Mouse (Mus musculus) heart, embryonic 16.5 days (tissue): ENCODE measurements around the gene Dazap1. TPM values are rescaled to one million over a fixed set of nuclear protein-coding genes. Genes with fewer than 3 reads are reported as not detected.
A peak's percentile ranks its signal among the peaks of the same experiment; 100 is the strongest.
"Not testable (repeated sequence)": the region's sequence is repeated elsewhere in the genome, so short reads cannot be mapped to it uniquely, and the experiment has no call there.

Experiments
- ATAC-seq: fragments of 200-750 bp; cut with Nextera tagmentation; replicated peaks from 2 replicates; pipeline ENCODE4 v1.8.0; 2017; ENCODE audit warnings: moderate number of reproducible peaks; ENCODE audit not compliant: insufficient read depth, low FRiP score; ENCODE audit errors: extremely low read depth
- H3K27ac ChIP-seq: fragments of 300-500 bp; sonication (generic); 2 replicates; pipeline ENCODE4 v1.5.1; 2014; ENCODE audit warnings: mild to moderate bottlenecking, low read length, control low read depth, moderate library complexity
- H3K27me3 ChIP-seq: fragments of 300-500 bp; sonication (generic); 2 replicates; pipeline ENCODE4 v1.6.1; 2014; ENCODE audit warnings: low read length, mixed read lengths; ENCODE audit not compliant: control insufficient read depth, insufficient read depth
- H3K36me3 ChIP-seq: fragments of 300-500 bp; sonication (generic); 2 replicates; pipeline ENCODE4 v1.6.1; 2014; ENCODE audit not compliant: control insufficient read depth, insufficient read depth
- H3K4me1 ChIP-seq: fragments of 300-500 bp; sonication (generic); 2 replicates; pipeline ENCODE4 v1.6.1; 2014; ENCODE audit warnings: low read length, mixed read lengths; ENCODE audit not compliant: control insufficient read depth, insufficient read depth
- H3K4me2 ChIP-seq: fragments of 300-500 bp; sonication (generic); 2 replicates; pipeline ENCODE4 v1.6.1; 2014; ENCODE audit warnings: low read depth, mild to moderate bottlenecking, control low read depth, low read length
- H3K4me3 ChIP-seq: fragments of 300-500 bp; sonication (generic); 2 replicates; pipeline ENCODE4 v1.5.1; 2014; ENCODE audit warnings: mild to moderate bottlenecking, control low read depth, low read length
- H3K9ac ChIP-seq: fragments of 300-500 bp; sonication (generic); 2 replicates; pipeline ENCODE4 v1.6.1; 2014; ENCODE audit warnings: low read length, control low read depth
- H3K9me3 ChIP-seq: fragments of 300-500 bp; sonication (generic); replicated peaks from 2 replicates; pipeline ENCODE4 v1.6.1; 2016; ENCODE audit warnings: low read length; ENCODE audit not compliant: control insufficient read depth
- WGBS: fragments of 180-500 bp; shearing (Covaris S2); extraction: QIAGEN DNeasy Blood & Tissue Kit; methylation state at CpG from one replicate; pipeline ENCODE4 v1.1.7; 2014; 5-methylcytosine and 5-hydroxymethylcytosine counted together
- polyA plus RNA-seq: library from polyadenylated mRNA; unstranded; fragments of >200 nt; fragmentation: Nextera tagmentation; extraction: Ambion mirVana; gene quantifications from 2 replicates; pipeline ENCODE4 v1.2.1, GENCODE M21; 2015

Dazap1 gene
- polyA plus RNA-seq, 1 experiment from 2014 or later: 30.7 TPM

DNA sequence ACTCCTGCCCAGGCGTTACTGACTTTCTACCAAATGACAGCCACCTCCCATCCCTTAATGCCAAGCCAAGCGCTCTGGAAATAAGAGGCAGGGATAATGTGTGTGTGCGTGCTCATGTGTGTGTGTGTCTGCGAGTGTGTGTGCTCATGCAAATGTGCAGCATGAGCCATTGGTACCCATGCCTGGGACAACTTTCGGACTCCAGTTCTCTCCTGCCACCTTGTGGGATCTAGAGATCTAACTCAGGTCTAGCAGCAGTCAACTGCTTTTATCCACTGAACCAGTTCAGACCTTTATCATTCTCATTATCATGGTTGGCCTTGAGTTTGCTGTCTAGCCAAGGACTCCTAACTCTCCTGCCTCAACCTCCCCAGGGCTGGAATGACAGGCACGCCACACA is 13.4 kb upstream of the Dazap1 start:
- no peak overlapping the region for H3K27ac ChIP-seq
- 44% methylated on average over 6 of the region's 6 CpGs for WGBS
- H3K4me2 ChIP-seq: no peak overlapping the region
- no peaks in the 10 kb centered on the region for H3K27me3 ChIP-seq
- peaks cover 28% of the 10 kb centered on the region for H3K4me1 ChIP-seq
- ATAC-seq: no peak
- H3K4me3 ChIP-seq: no peak overlapping the region
- peaks cover 19% of the 10 kb centered on the region for H3K36me3 ChIP-seq
- H3K9ac ChIP-seq: no peak overlapping the region
- H3K9me3 ChIP-seq: no peaks in the 10 kb centered on the region

- peaks cover 25% of the 10 kb centered on the region for H3K4me1 ChIP-seq
- 33% methylated on average over 3 of the region's 3 CpGs for WGBS
- ATAC-seq, H3K27me3 ChIP-seq, H3K9me3 ChIP-seq, H3K27ac ChIP-seq, H3K9ac ChIP-seq: not testable (repeated sequence)
- H3K4me3 ChIP-seq: peak overlapping the region; percentile 75
- peak overlapping the region; percentile 92 for H3K4me2 ChIP-seq
- peaks cover 13% of the 10 kb centered on the region for H3K36me3 ChIP-seq
Observed at GRCm38 (mm10) chr10:80248437-80248836, 12.8 kb upstream of the Dazap1 start.

DNA sequence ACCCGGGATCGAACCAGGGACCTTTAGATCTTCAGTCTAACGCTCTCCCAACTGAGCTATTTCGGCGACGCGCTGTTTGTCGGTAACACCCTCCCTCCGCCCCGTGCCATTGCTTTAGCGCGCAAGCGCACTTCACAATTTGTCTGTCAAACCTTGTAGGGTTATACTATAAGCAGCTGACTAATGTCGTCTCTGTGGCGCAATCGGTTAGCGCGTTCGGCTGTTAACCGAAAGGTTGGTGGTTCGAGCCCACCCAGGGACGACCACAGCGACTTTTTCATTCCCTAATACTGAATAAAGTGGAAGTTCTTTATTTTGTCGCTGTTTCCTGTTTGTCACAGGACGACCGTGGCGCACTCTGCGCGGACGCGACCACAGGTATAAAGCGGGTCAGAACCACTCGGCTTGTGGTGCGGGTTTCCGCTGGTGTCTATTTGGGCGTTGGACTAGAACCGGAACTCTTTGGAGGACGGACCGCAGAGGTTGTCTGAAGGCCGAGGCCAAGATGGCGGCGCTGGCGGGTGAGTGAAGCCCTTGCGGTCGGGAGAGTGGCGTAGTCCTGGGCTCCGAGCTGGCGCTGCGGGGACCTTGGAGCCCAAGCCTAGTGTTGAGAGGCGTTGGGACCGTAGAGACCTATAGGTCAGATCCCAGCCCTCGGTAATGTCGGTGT is 12.2 kb upstream of the Dazap1 start, which contains the start of gene Ndufs7:
Gene Ndufs7, plus strand, starts transcription at position 151 of the 670 bp plus-strand sequence.
- Histone ChIP-seq H3K36me3 (peaks cover 11% of the 10 kb centered on the region), H3K4me1 (peaks cover 25% of the 10 kb centered on the region), H3K9ac (peak within 1 kb of the TSS; percentile 90), H3K4me3 (peak within 1 kb of the TSS; percentile 75), H3K4me2 (peak within 1 kb of the TSS; percentile 92), H3K9me3 (no peaks in the 10 kb centered on the region), H3K27me3 (no peaks in the 10 kb centered on the region), H3K27ac (peak within 1 kb of the TSS; percentile 96)
- peak; percentile 89 for ATAC-seq
- under 1% methylated on average over 53 of the region's 53 CpGs for WGBS

GRCm38 (mm10) chr10:80250059-80250458 is 11.2 kb upstream of the Dazap1 start:
- WGBS: 22% methylated on average over 2 of the region's 2 CpGs
- peak overlapping the region; percentile 96 for H3K27ac ChIP-seq
- no peaks in the 10 kb centered on the region for H3K9me3 ChIP-seq
- H3K4me1 ChIP-seq: peaks cover 25% of the 10 kb centered on the region
- H3K4me2 ChIP-seq: peak overlapping the region; percentile 92
- H3K27me3 ChIP-seq: no peaks in the 10 kb centered on the region
- peak overlapping the region; percentile 90 for H3K9ac ChIP-seq
- peak overlapping the region; percentile 75 for H3K4me3 ChIP-seq
- H3K36me3 ChIP-seq: peaks cover 14% of the 10 kb centered on the region
- ATAC-seq: no peak

- peaks cover 19% of the 10 kb centered on the region for H3K36me3 ChIP-seq
- no peaks in the 10 kb centered on the region for H3K27me3 ChIP-seq
- H3K4me1 ChIP-seq: peaks cover 23% of the 10 kb centered on the region
- ATAC-seq: no peak
- peak overlapping the region; percentile 90 for H3K9ac ChIP-seq
- H3K4me2 ChIP-seq: peak overlapping the region; percentile 92
- WGBS: 77% methylated on average over 4 of the region's 4 CpGs
- H3K4me3 ChIP-seq: peak overlapping the region; percentile 75
- H3K27ac ChIP-seq: no peak overlapping the region; the same call in 1 of the 2 replicates
- no peaks in the 10 kb centered on the region for H3K9me3 ChIP-seq
Observed at GRCm38 (mm10) chr10:80250573-80250972, 10.7 kb upstream of the Dazap1 start.

GRCm38 (mm10) chr10:80252011-80252410 is 9.3 kb upstream of the Dazap1 start:
- no peak for ATAC-seq
- Histone ChIP-seq H3K36me3 (peaks cover 32% of the 10 kb centered on the region), H3K27ac (no peak overlapping the region), H3K9ac (no peak overlapping the region; the same call in 1 of the 2 replicates), H3K4me2 (no peak overlapping the region), H3K4me3 (no peak overlapping the region), H3K4me1 (peaks cover 27% of the 10 kb centered on the region), H3K27me3 (no peaks in the 10 kb centered on the region), H3K9me3 (no peaks in the 10 kb centered on the region)

DNA sequence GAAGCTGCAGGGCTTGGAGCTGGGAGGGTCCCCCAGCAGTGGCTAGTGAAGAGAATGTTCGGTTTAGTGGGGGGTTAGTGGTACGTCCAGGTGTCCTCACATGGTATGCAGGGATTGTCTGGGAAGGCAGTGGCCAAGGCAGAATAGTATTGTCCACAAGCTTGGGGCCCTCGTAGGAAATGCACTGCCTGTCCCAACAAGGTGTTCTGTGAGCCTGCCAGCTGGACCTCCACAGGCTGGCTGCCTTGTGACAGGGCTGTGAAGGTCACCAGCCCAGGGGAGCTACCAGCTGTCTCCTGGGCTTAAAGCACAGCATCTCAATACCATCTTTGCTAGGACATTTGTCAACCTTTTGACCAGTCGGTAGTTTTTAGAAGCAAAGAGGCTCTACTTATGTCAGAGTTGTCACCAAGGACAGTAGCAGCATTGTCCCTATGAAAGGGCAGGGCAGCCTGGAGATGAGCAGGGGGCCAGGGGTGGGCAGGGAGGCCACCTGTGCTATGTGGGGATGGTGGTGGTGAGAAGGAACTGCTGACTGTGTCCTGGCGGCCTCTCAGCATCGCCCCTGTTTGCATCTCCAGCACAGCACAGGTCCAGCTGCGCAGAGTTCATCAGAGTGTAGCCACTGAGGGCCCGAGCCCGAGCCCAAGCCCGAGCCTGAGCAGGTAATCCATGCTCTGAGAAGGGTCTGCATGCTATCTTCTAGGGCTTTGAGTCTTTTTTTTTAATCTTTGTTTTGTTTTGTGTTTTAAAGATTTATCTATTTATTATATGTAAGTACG is 8.6 kb upstream of the Dazap1 start:
- Histone ChIP-seq H3K27ac (no peak overlapping the region), H3K36me3 (peaks cover 37% of the 10 kb centered on the region)
- WGBS: 85% methylated on average over 11 of the region's 11 CpGs

GRCm38 (mm10) chr10:80253551-80253950 is 7.7 kb upstream of the Dazap1 start:
- no peaks in the 10 kb centered on the region for H3K27me3 ChIP-seq
- no peak overlapping the region for H3K27ac ChIP-seq
- H3K9me3 ChIP-seq: no peaks in the 10 kb centered on the region
- H3K4me1 ChIP-seq: peaks cover 24% of the 10 kb centered on the region
- no peak overlapping the region for H3K4me2 ChIP-seq
- no peak overlapping the region for H3K9ac ChIP-seq
- no peak overlapping the region for H3K4me3 ChIP-seq
- no peak for ATAC-seq
- H3K36me3 ChIP-seq: peaks cover 45% of the 10 kb centered on the region
- WGBS: 77% methylated on average over 6 of the region's 6 CpGs

More for the DNA sequence above, 8.6 kb upstream of the Dazap1 start:
- ATAC-seq: no peak
- no peak overlapping the region; the same call in 1 of the 2 replicates for H3K9ac ChIP-seq
- H3K4me1 ChIP-seq: peaks cover 27% of the 10 kb centered on the region
- H3K4me2 ChIP-seq: no peak overlapping the region
- no peaks in the 10 kb centered on the region for H3K27me3 ChIP-seq
- H3K4me3 ChIP-seq: no peak overlapping the region
- no peaks in the 10 kb centered on the region for H3K9me3 ChIP-seq
